Mouse (Mus musculus) megakaryocyte, embryonic 14.5 days (primary cell): ENCODE measurements around the gene Aff3. TPM values are rescaled to one million over a fixed set of nuclear protein-coding genes. Genes with fewer than 3 reads are reported as not detected.

ENCODE experiments used
- H3K27me3 ChIP-seq: replicated peaks from 2 replicates; pipeline ENCODE3; 2012; ENCODE audit warnings: inconsistent platforms
- H3K36me3 ChIP-seq: replicated peaks from 2 replicates; pipeline ENCODE3; 2012; ENCODE audit warnings: low read length, inconsistent platforms, mixed read lengths
- H3K4me1 ChIP-seq: 2 replicates; pipeline ENCODE4 v1.6.1; 2012; ENCODE audit warnings: inconsistent platforms
- H3K4me3 ChIP-seq: replicated peaks from 2 replicates; pipeline ENCODE3; 2012; ENCODE audit warnings: moderate library complexity, mild to moderate bottlenecking, inconsistent platforms
- H3K9me3 ChIP-seq: 2 replicates; pipeline ENCODE4 v1.6.1; 2012; ENCODE audit warnings: inconsistent platforms
- FLI1 ChIP-seq: IDR thresholded peaks from 2 replicates; pipeline ENCODE4 v1.6.1; 2012; ENCODE audit warnings: low read length, inconsistent platforms, mixed read lengths
- GATA1 ChIP-seq: IDR thresholded peaks from 3 replicates; pipeline ENCODE4 v1.6.1; 2012; ENCODE audit warnings: mixed read lengths, low read length, inconsistent platforms, borderline replicate concordance
- polyA plus RNA-seq: library from polyadenylated mRNA; stranded (reverse); fragments of >175 nt; gene quantifications from 2 replicates; pipeline ENCODE4 v1.2.3, GENCODE M21; 2012; ENCODE audit warnings: low replicate concordance; ENCODE audit not compliant: insufficient read depth

Gene Aff3
- polyA plus RNA-seq, 1 experiment, result 4.4 TPM

GRCm38 (mm10) chr1:38483191-38483590 is 181.6 kb downstream of the Aff3 start:
- Histone ChIP-seq H3K9me3 (no peaks in the 10 kb centered on the region), H3K4me3 (no peak overlapping the region), H3K27me3 (peaks cover 2% of the 10 kb centered on the region), H3K4me1 (peaks cover 9% of the 10 kb centered on the region), H3K36me3 (no peaks in the 10 kb centered on the region)
- TF ChIP-seq FLI1 (no peak), GATA1 (no peak)

GRCm38 (mm10) chr1:38478246-38478743 is 186.5 kb downstream of the Aff3 start:
- TF ChIP-seq GATA1 (no peak), FLI1 (no peak)
- Histone ChIP-seq H3K27me3 (peaks cover 2% of the 10 kb centered on the region), H3K9me3 (no peaks in the 10 kb centered on the region), H3K4me3 (peak overlapping the region; percentile 38), H3K36me3 (no peaks in the 10 kb centered on the region), H3K4me1 (peaks cover 23% of the 10 kb centered on the region)

GRCm38 (mm10) chr1:38470817-38471216 is 193.9 kb downstream of the Aff3 start:
- no peaks in the 10 kb centered on the region for H3K36me3 ChIP-seq
- H3K4me1 ChIP-seq, result peaks cover 10% of the 10 kb centered on the region
- H3K27me3 ChIP-seq, result peaks cover 2% of the 10 kb centered on the region
- TF ChIP-seq FLI1 (no peak), GATA1 (no peak)
- no peak overlapping the region for H3K4me3 ChIP-seq
- no peaks in the 10 kb centered on the region for H3K9me3 ChIP-seq

DNA sequence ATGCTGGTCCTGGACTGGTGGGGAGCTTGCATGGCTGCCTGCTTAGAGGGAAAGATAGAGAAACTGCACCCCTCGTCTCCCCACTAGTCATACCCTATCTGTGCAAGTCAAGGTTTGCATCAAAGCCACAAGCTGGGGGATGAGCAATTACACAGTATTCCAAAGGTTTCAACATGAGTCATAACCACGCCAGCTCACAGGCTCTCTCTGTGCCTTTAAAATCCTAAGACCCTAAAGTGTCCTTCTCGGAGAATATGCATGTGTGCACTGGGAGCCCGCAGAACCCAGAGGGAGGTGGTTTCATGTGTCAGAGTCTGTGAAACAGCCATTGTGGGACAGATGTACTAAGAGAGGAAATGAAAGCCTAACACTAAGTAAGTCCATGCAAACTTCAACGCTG is 194.6 kb downstream of the Aff3 start:
- Histone ChIP-seq H3K9me3 (no peaks in the 10 kb centered on the region), H3K4me1 (peaks cover 5% of the 10 kb centered on the region; the same call in 1 of the 2 replicates), H3K36me3 (no peaks in the 10 kb centered on the region), H3K4me3 (no peak overlapping the region), H3K27me3 (peaks cover 2% of the 10 kb centered on the region)
- no peak for TF ChIP-seq GATA1
- TF ChIP-seq FLI1, result no peak

GRCm38 (mm10) chr1:38467305-38468083 is 197.3 kb downstream of the Aff3 start:
- no peak overlapping the region for H3K4me3 ChIP-seq
- H3K9me3 ChIP-seq, result no peaks in the 10 kb centered on the region
- 0 out of 2 replicates have a peak, but pooled peaks cover 4% of the 10 kb centered on the region for H3K4me1 ChIP-seq
- H3K27me3 ChIP-seq, result peaks cover 2% of the 10 kb centered on the region
- TF ChIP-seq FLI1, result no peak
- H3K36me3 ChIP-seq, result no peaks in the 10 kb centered on the region

DNA sequence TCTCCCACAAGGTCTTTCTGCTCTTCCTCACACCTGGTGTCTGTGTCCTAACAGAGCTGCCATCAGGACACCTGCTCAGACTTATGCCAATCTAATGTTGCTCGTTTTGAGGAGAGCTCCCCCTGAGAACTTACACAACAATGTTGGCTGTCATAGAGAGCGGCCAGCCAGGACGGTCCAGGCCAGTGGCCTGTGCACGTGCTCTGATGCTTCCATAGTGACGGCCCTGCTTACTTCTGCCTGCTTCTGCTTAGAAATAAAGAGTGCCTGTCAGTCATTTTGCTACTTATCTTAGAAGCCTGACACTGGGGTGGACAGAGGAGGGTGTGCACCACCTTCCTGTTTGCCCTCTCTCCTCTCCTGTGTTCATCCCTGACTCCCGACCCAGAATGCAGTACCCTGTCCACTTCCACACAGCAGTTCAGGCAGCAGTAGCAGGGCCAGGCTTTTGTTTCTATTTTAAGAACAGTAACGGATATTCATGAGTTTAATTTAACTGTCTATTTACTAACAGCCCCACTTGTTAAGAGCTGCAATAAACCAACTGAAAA is 208.0 kb downstream of the Aff3 start:
- no peaks in the 10 kb centered on the region for H3K36me3 ChIP-seq
- H3K4me1 ChIP-seq, result peaks cover 4% of the 10 kb centered on the region
- TF ChIP-seq GATA1 (no peak), FLI1 (no peak)
- no peak overlapping the region for H3K4me3 ChIP-seq
- no peaks in the 10 kb centered on the region for H3K9me3 ChIP-seq
- H3K27me3 ChIP-seq, result peaks cover 2% of the 10 kb centered on the region

DNA sequence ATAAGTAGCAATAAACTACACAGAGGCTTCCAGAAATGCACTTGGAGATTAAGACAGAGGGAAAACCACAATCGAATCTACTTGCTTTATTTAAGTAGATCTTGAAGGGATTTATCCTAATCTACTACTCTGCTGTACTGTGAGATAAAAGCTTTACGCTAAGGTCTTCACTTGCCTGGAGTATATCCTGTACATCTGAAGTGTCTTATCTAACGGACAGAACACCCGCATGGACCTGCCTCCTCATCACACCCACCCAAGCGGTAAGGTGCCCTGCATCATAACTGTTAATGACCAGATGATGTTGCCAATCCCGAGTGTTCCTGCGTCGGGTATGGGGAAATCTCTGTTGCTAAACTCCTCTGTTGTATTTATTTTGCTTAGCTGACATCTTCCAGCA is 209.8 kb downstream of the Aff3 start:
- Histone ChIP-seq H3K27me3 (peaks cover 5% of the 10 kb centered on the region), H3K4me3 (no peak overlapping the region), H3K36me3 (no peaks in the 10 kb centered on the region), H3K9me3 (no peaks in the 10 kb centered on the region), H3K4me1 (peaks cover 4% of the 10 kb centered on the region)
- TF ChIP-seq GATA1, result no peak
- no peak for TF ChIP-seq FLI1

GRCm38 (mm10) chr1:38451367-38451766 is 213.4 kb downstream of the Aff3 start:
- Histone ChIP-seq H3K36me3 (no peaks in the 10 kb centered on the region), H3K4me3 (no peak overlapping the region), H3K27me3 (peaks cover 2% of the 10 kb centered on the region), H3K4me1 (peaks cover 20% of the 10 kb centered on the region), H3K9me3 (no peaks in the 10 kb centered on the region)
- no peak for TF ChIP-seq GATA1
- no peak for TF ChIP-seq FLI1

DNA sequence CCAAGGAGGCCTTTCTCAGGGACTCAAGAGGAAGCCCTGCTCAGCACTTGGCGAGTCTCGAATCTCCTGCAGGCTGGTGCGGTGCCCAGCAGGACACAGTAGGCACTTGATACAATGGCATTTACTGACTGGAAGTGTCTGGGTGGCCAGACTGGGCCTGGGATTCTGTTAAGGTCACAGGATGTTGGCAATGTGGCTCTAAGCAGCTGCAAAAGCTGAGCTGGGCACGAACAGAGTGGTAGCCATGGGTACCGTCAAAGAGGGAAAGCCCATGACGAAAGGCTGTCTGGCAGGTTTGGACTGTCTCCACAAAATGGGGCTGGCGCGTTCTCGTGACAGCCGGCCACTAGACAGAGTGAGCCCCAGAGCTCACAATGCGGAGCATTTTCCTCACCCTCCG is 214.1 kb downstream of the Aff3 start:
- Histone ChIP-seq H3K36me3 (no peaks in the 10 kb centered on the region), H3K4me1 (peaks cover 20% of the 10 kb centered on the region)
- TF ChIP-seq GATA1 (no peak), FLI1 (no peak)

GRCm38 (mm10) chr1:38449816-38450478 is 214.8 kb downstream of the Aff3 start:
- peaks cover 2% of the 10 kb centered on the region for H3K27me3 ChIP-seq
- no peak for TF ChIP-seq GATA1
- TF ChIP-seq FLI1, result no peak
- no peak overlapping the region for H3K4me3 ChIP-seq
- H3K36me3 ChIP-seq, result no peaks in the 10 kb centered on the region
- H3K9me3 ChIP-seq, result no peaks in the 10 kb centered on the region
- peaks cover 20% of the 10 kb centered on the region for H3K4me1 ChIP-seq

More for the DNA sequence above, 214.1 kb downstream of the Aff3 start:
- H3K27me3 ChIP-seq, result peaks cover 2% of the 10 kb centered on the region
- no peak overlapping the region for H3K4me3 ChIP-seq
- H3K9me3 ChIP-seq, result no peaks in the 10 kb centered on the region
